Mouse (Mus musculus) heart, adult 8-10 months (tissue): ENCODE measurements around the gene Slc38a5. TPM values are rescaled to one million over a fixed set of nuclear protein-coding genes. Genes with fewer than 3 reads are reported as not detected.

ENCODE experiments used
- DNase-seq: peaks from one replicate; pipeline ENCODE4 v3.0.0; 2022; ENCODE audit warnings: low spot score
- total RNA-seq, 4 experiments: library from RNA; stranded (reverse); gene quantifications; 2 replicates each; pipeline ENCODE4 v1.2.4; 2022

Gene Slc38a5
- total RNA-seq, 4 experiments from 2014 or later, result 0.31 to 0.98 (median 0.43) TPM; not detected in 1

DNA sequence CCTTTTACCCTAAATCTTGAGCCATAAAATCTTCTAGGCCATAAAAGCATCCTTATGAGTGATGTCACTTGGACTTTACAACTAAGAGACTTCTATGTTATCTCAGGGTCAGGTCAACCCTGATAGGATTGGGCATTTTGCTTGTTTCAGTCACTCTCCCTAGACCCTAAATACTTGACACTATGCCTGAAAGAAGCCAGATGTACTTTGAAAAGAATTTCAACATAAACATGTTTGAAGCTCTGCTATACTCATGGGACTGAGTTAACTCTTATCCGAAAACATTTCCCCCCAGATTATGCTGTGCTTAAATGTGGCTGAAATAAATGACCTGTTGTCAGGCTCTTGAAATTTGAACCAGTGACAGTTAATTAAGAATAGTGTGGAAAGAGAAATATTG, 38.4 kb downstream of the Slc38a5 start:
- no peak for DNase-seq

GRCm38 (mm10) chrX:8314905-8315304, 44.0 kb downstream of the Slc38a5 start:
- DNase-seq, result peak; percentile 0

GRCm38 (mm10) chrX:8327124-8327523, 56.2 kb downstream of the Slc38a5 start, which contains the start of gene Ssxb10:
Ssxb10 (plus strand) TSS chrX:8327424.
- no peak for DNase-seq

Other genes starting within 250 kb of the Slc38a5 start
- gene Suv39h1, start 196.4 kb upstream of the Slc38a5 start, total RNA-seq, result 1 to 10 TPM; 4.0 to 6.4 (median 4.5) TPM
- gene Was, start 180.6 kb upstream of the Slc38a5 start, total RNA-seq, result 1 to 10 TPM; 1.3 to 2.5 (median 1.6) TPM
- gene Wdr13, start 138.2 kb upstream of the Slc38a5 start, total RNA-seq, result 10 to 100 TPM; 34.2 to 48.2 (median 41.0) TPM
- 100 to 1,000 TPM in 1 of 4 experiments, 10 to 100 TPM in 3; 38.2 to 113 (median 59.5) TPM for gene Rbm3, start 125.3 kb upstream of the Slc38a5 start, total RNA-seq
- gene Tbc1d25, start 95.0 kb upstream of the Slc38a5 start, total RNA-seq, result 1 to 10 TPM; 3.1 to 5.5 (median 4.4) TPM
- 10 to 100 TPM; 14.5 to 21.8 (median 17.8) TPM for gene Ebp, start 77.6 kb upstream of the Slc38a5 start, total RNA-seq
- 1 to 10 TPM; 2.1 to 3.9 (median 2.9) TPM for gene Porcn, start 64.6 kb upstream of the Slc38a5 start, total RNA-seq
- gene Ftsj1, start 18.7 kb upstream of the Slc38a5 start, total RNA-seq, result 10 to 100 TPM in 3 of 4 experiments, 1 to 10 TPM in 1; 9.8 to 12.3 (median 11.2) TPM
- not detected for gene Ssxb10, start 56.3 kb downstream of the Slc38a5 start, total RNA-seq
- not detected for gene Ssxb9, start 95.8 kb downstream of the Slc38a5 start, total RNA-seq
- gene Ssxb1, start 142.2 kb downstream of the Slc38a5 start, total RNA-seq, result not detected
- gene Ssxb2, start 190.6 kb downstream of the Slc38a5 start, total RNA-seq, result not detected